Mouse (Mus musculus): ENCODE measurements around the gene Lmo7. TPM values are rescaled to one million over a fixed set of nuclear protein-coding genes. Genes with fewer than 3 reads are reported as not detected.

Lmo7 gene
- polyA plus RNA-seq, 1 experiment from 2014 or later, result 1.8 TPM

GRCm38 (mm10) chr14:101872846-101873245, 143.1 kb downstream of the Lmo7 start:
- 87% methylated on average over 3 of the region's 3 CpGs for WGBS
- DNase-seq (ENCODE audit: low spot score), result no peak
- no peaks in the 10 kb centered on the region for H3K36me3 ChIP-seq

GRCm38 (mm10) chr14:101878346-101879049, 148.7 kb downstream of the Lmo7 start:
- WGBS, result 87% methylated on average over 8 of the region's 8 CpGs
- H3K27ac ChIP-seq (replicated peaks), result no peak overlapping the region
- H3K36me3 ChIP-seq, result no peaks in the 10 kb centered on the region
- no peaks in the 10 kb centered on the region for H3K27me3 ChIP-seq (ENCODE audit: low read depth, poor library complexity, severe bottlenecking)
- no peak overlapping the region for H3K4me3 ChIP-seq
- no peaks in the 10 kb centered on the region for H3K9me3 ChIP-seq (replicated peaks)
- peaks cover 7% of the 10 kb centered on the region for H3K4me1 ChIP-seq
- no peak for DNase-seq (ENCODE audit: low spot score)

More at GRCm38 (mm10) chr14:101872846-101873245, 143.1 kb downstream of the Lmo7 start:
- no peaks in the 10 kb centered on the region for H3K4me1 ChIP-seq
- no peak overlapping the region for H3K27ac ChIP-seq (replicated peaks)
- no peak overlapping the region for H3K4me3 ChIP-seq
- no peaks in the 10 kb centered on the region for H3K9me3 ChIP-seq (replicated peaks)
- H3K27me3 ChIP-seq (ENCODE audit: low read depth, poor library complexity, severe bottlenecking), result no peaks in the 10 kb centered on the region

DNA sequence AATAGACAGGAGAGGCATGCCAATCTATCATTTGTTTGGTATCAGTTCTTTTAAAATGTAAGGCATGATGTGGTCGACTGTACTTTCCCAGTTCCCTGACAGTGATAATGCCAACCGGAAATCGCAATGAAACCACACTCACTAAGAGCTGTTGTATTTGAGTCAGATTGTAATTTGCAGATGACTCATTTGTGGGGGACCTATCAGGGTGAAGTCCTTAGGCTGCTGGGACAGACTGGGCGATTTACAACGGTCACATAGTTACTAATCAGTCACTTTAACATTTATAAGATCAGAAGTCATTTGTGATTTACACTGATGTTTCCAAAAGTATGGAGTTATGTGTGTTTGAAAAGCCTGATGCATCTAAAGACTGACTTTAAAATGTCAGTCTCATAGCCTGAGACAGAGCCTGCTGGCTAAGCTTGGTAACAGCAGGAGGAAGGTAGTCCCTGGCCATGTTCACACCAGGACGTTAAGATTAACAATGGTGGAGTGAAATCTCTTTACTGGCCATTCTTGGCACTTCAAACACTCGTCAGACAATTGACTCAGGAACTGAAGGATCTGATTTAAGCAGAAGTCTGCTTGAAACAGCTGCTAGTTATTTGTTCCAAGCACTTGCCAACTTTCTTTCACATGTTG, 149.4 kb downstream of the Lmo7 start:
- H3K27me3 ChIP-seq (ENCODE audit: low read depth, poor library complexity, severe bottlenecking), result no peaks in the 10 kb centered on the region
- H3K36me3 ChIP-seq, result no peaks in the 10 kb centered on the region
- H3K4me1 ChIP-seq, result peaks cover 7% of the 10 kb centered on the region
- no peak overlapping the region for H3K27ac ChIP-seq (replicated peaks)
- no peak overlapping the region for H3K4me3 ChIP-seq
- no peak for DNase-seq (ENCODE audit: low spot score)
- WGBS, result 57% methylated on average over 7 of the region's 7 CpGs
- no peaks in the 10 kb centered on the region for H3K9me3 ChIP-seq (replicated peaks)

DNA sequence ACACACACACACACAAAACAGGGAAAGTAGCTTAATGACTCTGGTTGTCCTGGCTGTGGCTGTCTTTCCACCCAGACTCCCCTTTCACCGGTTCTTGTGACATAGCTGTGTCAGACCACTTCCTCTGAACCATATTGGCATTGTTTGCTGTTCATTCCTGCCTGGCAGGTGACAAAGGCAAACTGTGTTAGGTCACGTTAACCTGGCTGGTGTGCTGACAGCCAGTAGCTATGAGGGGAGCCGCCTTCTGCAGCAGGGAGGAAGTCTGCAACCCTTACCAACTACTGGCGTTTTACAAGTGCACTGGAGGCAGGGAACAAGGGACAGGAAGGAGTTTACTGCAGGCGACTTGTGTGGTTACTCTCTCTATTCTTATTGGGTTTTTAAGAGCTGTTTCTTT, 153.2 kb downstream of the Lmo7 start:
- H3K27ac ChIP-seq (replicated peaks), result no peak overlapping the region
- no peak for DNase-seq (ENCODE audit: low spot score)
- no peaks in the 10 kb centered on the region for H3K27me3 ChIP-seq (ENCODE audit: low read depth, poor library complexity, severe bottlenecking)
- WGBS, result 59% methylated on average over 5 of the region's 5 CpGs
- peaks cover 7% of the 10 kb centered on the region for H3K4me1 ChIP-seq
- no peaks in the 10 kb centered on the region for H3K9me3 ChIP-seq (replicated peaks)
- no peak overlapping the region for H3K4me3 ChIP-seq
- no peaks in the 10 kb centered on the region for H3K36me3 ChIP-seq

- H3K27me3 ChIP-seq (ENCODE audit: low read depth, poor library complexity, severe bottlenecking), result no peaks in the 10 kb centered on the region
- H3K27ac ChIP-seq (replicated peaks), result no peak overlapping the region
- WGBS, result 87% methylated on average over 6 of the region's 6 CpGs
- no peaks in the 10 kb centered on the region for H3K9me3 ChIP-seq (replicated peaks)
- DNase-seq (ENCODE audit: low spot score), result no peak
- H3K4me3 ChIP-seq, result no peak overlapping the region
- H3K36me3 ChIP-seq, result no peaks in the 10 kb centered on the region
- H3K4me1 ChIP-seq, result peaks cover 7% of the 10 kb centered on the region
Measured at GRCm38 (mm10) chr14:101883787-101884186, 154.0 kb downstream of the Lmo7 start.

DNA sequence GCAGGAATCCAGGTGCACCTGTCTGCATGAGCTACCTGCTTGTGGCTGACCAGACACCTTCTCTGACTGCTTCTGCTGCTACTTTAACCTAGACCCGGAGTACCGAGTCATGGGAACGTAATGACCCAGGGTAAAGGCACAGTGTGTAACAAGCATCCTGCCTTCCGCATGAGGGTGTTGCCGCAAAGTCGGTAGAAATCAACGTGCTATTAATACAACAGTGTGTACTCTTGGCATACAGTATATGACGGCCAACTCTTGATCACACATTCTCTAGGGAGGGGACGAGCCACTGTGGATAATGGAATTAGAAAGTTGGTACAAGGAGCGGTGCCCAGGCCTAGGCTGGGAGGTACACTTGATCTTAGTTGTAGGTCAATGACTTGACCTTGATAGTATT, 156.6 kb downstream of the Lmo7 start:
- Histone ChIP-seq H3K4me1 (no peaks in the 10 kb centered on the region), H3K9me3 (replicated peaks) (no peaks in the 10 kb centered on the region), H3K27me3 (ENCODE audit: low read depth, poor library complexity, severe bottlenecking) (no peaks in the 10 kb centered on the region), H3K4me3 (no peak overlapping the region), H3K36me3 (no peaks in the 10 kb centered on the region), H3K27ac (replicated peaks) (no peak overlapping the region)
- DNase-seq (ENCODE audit: low spot score), result no peak
- WGBS, result 92% methylated on average over 10 of the region's 10 CpGs

DNA sequence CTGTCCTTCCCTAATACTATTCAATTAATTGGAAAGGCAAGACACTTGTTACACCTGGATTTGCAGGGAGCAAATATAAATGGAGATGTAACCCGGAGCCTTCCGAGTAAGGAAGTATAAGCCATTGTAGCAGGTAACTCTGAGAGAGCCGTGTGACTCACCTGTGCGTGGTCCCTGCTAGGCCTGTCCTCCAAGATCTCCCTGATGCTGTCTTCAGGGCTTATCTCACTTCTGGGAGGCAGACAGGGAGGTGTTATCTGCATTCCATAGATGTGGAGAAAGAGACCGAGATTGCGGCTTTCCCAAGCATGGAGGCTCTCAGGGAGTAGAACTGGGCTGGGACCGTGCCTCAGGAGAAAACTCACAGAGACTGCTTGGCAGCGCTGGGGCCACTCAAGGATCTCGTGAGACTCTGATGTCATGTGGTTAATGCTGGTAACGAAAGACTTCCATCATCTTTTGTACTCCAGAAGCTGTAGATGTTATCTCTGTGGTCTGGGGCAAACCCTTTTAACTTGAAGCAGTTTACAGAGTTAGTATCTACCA, 162.2 kb downstream of the Lmo7 start:
- Histone ChIP-seq H3K4me1 (no peaks in the 10 kb centered on the region), H3K9me3 (replicated peaks) (no peaks in the 10 kb centered on the region), H3K27me3 (ENCODE audit: low read depth, poor library complexity, severe bottlenecking) (no peaks in the 10 kb centered on the region), H3K36me3 (no peaks in the 10 kb centered on the region), H3K27ac (replicated peaks) (no peak overlapping the region), H3K4me3 (no peak overlapping the region)
- WGBS, result 90% methylated on average over 10 of the region's 10 CpGs
- no peak for DNase-seq (ENCODE audit: low spot score)

- H3K27me3 ChIP-seq (ENCODE audit: low read depth, poor library complexity, severe bottlenecking), result no peaks in the 10 kb centered on the region
- 84% methylated on average over 8 of the region's 8 CpGs for WGBS
- no peak overlapping the region for H3K4me3 ChIP-seq
- no peak for DNase-seq (ENCODE audit: low spot score)
- H3K9me3 ChIP-seq (replicated peaks), result no peaks in the 10 kb centered on the region
- no peaks in the 10 kb centered on the region for H3K4me1 ChIP-seq
- H3K27ac ChIP-seq (replicated peaks), result no peak overlapping the region
- H3K36me3 ChIP-seq, result no peaks in the 10 kb centered on the region
Measured at GRCm38 (mm10) chr14:101892496-101892895, 162.7 kb downstream of the Lmo7 start.

GRCm38 (mm10) chr14:101893215-101893614, 163.5 kb downstream of the Lmo7 start:
- no peak for DNase-seq (ENCODE audit: low spot score)
- no peak overlapping the region for H3K27ac ChIP-seq (replicated peaks)
- whole genome bisulfite sequencing, result 92% methylated on average over 6 of the region's 6 CpGs

DNA sequence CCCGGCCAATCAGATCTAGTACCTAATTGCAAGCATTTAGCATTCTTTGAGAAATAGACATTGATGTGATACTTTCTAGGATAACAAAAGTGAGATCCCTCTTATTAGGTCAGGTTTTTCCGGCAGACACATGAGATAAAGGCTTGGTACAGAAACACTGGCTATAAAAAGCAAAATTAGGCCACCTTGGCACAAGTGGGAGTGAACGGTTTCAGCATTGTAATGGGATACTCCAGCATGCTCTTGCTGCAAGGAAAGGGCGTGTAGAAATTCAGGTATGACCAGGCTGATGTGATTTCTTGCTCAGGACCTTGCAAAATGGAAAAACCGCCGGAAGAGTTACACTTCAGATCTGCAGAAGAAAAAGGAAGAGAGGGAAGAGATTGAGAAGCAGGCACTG, 168.5 kb downstream of the Lmo7 start:
- no peak overlapping the region for H3K4me3 ChIP-seq
- 91% methylated on average over 6 of the region's 6 CpGs for WGBS
- H3K36me3 ChIP-seq, result no peaks in the 10 kb centered on the region
- H3K27ac ChIP-seq (replicated peaks), result no peak overlapping the region
- H3K9me3 ChIP-seq (replicated peaks), result no peaks in the 10 kb centered on the region
- no peaks in the 10 kb centered on the region for H3K27me3 ChIP-seq (ENCODE audit: low read depth, poor library complexity, severe bottlenecking)
- no peaks in the 10 kb centered on the region for H3K4me1 ChIP-seq
- DNase-seq (ENCODE audit: low spot score), result no peak

More at GRCm38 (mm10) chr14:101893215-101893614, 163.5 kb downstream of the Lmo7 start:
- Histone ChIP-seq H3K4me3 (no peak overlapping the region), H3K36me3 (no peaks in the 10 kb centered on the region), H3K9me3 (replicated peaks) (no peaks in the 10 kb centered on the region), H3K27me3 (ENCODE audit: low read depth, poor library complexity, severe bottlenecking) (no peaks in the 10 kb centered on the region), H3K4me1 (no peaks in the 10 kb centered on the region)

DNA sequence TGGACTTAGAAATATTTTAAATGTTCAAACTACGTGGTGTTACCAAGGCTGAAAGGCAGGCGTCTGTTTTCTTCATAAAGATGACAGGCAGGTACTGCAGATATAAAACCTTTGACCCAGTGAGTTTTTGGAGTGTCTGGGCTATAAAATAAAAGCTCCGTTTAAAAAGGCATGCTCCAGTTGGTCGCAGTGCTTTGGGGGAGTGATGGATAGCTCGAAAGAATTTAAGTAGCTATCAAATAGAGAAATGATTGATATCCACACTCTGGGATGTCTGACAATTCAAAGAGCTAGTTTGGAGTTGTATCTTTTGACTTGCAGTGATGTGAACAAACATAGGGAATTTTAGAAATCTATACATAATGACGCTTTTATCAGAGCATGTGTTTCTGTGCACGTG, 171.7 kb downstream of the Lmo7 start:
- DNase-seq (ENCODE audit: low spot score), result no peak

DNA sequence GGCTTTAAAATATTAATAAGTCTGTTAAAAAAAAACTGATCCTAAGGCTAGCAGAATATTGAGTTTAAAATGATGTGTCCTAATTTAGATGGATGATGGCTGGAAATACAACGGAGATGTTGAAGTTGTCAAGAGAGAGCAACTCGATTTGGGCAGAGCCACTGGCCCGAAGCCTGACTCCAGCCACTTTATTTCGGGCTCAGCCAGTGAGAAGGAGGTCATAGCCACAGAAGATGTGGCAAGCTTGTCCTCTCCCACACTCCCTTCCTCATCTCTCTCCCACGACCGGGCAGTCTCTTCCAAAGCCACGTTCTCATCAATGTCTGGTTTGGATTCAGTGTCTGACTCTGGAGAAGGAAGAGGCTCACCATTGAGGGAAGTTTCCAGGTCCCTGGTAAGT, 172.2 kb downstream of the Lmo7 start:
- Histone ChIP-seq H3K27me3 (ENCODE audit: low read depth, poor library complexity, severe bottlenecking) (no peaks in the 10 kb centered on the region), H3K9me3 (replicated peaks) (no peaks in the 10 kb centered on the region), H3K4me1 (no peaks in the 10 kb centered on the region), H3K4me3 (no peak overlapping the region), H3K36me3 (no peaks in the 10 kb centered on the region), H3K27ac (replicated peaks) (no peak overlapping the region)
- WGBS, result 93% methylated on average over 7 of the region's 7 CpGs
- DNase-seq (ENCODE audit: low spot score), result no peak

More for the DNA sequence above, 171.7 kb downstream of the Lmo7 start:
- Histone ChIP-seq H3K27ac (replicated peaks) (no peak overlapping the region), H3K27me3 (ENCODE audit: low read depth, poor library complexity, severe bottlenecking) (no peaks in the 10 kb centered on the region), H3K9me3 (replicated peaks) (no peaks in the 10 kb centered on the region), H3K4me3 (no peak overlapping the region), H3K36me3 (no peaks in the 10 kb centered on the region), H3K4me1 (no peaks in the 10 kb centered on the region)
- WGBS, result 92% methylated on average over 7 of the region's 7 CpGs

DNA sequence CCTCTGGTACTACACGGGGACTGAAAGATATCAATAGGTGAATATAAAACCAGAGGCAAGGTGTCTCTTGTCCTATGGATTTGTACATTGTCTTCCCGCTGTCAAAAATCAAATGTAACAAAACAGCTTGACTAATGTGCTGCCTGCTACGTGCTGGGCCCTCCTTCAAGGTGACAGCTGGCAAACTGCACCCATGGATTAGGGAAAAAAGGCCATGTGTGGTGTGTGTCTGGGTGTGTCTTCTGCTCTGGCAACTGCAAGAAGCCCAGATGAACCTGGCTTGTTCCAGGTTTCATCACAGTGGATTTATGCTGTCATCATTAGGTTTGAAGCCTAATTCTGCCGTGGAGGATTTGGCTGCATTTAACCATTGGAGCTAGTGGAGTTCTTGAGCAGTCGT, 174.0 kb downstream of the Lmo7 start:
- no peaks in the 10 kb centered on the region for H3K9me3 ChIP-seq (replicated peaks)
- H3K27me3 ChIP-seq (ENCODE audit: low read depth, poor library complexity, severe bottlenecking), result no peaks in the 10 kb centered on the region
- WGBS, result 86% methylated on average over 5 of the region's 5 CpGs
- H3K36me3 ChIP-seq, result no peaks in the 10 kb centered on the region
- H3K4me3 ChIP-seq, result no peak overlapping the region
- no peaks in the 10 kb centered on the region for H3K4me1 ChIP-seq
- no peak for DNase-seq (ENCODE audit: low spot score)
- H3K27ac ChIP-seq (replicated peaks), result no peak overlapping the region

Measured in midbrain, embryonic 10.5 days (tissue).